Mouse (Mus musculus) left cerebral cortex, postnatal 4 days (tissue): ENCODE measurements around the gene Olfr684. TPM values are rescaled to one million over a fixed set of nuclear protein-coding genes. Genes with fewer than 3 reads are reported as not detected.

Experiments
- DNase-seq: peaks from one replicate; pipeline ENCODE4 v3.0.0-alpha.2; 2022
- intact Hi-C: fragments of 180-260 bp; cut with DNase I; formaldehyde crosslinking; loops from one replicate; pipeline ENCODE4 v1.15.1; 2025
- total RNA-seq, 2 experiments: library from RNA; stranded (reverse); gene quantifications; 2 replicates each; pipeline ENCODE4 v1.2.3; 2021

The Olfr684 gene
- not detected for total RNA-seq

DNA sequence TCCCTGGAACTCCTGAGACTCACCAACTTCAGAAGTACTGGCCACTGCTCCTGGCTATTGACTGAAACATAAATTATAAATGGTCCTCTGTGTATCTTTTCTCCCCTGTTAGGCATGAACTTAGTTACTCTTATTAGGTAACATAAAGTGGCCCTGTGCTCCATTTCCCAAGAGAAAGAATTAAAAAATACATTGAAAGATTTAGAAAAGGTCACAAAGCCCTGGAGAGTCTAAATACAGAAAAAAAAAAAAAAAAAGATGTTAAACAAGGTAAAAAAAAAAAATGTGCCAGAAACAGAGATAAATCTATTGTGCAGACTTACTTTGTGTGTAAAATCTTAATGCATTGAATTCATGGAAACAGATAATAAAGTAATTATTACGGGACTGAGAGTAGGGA lies at the start of gene Olfr684:
TSS of gene Olfr684 (minus strand) at position 101 of the 400 bp plus-strand sequence.
- no peak for DNase-seq
- intact Hi-C loops: no loop called here

DNA sequence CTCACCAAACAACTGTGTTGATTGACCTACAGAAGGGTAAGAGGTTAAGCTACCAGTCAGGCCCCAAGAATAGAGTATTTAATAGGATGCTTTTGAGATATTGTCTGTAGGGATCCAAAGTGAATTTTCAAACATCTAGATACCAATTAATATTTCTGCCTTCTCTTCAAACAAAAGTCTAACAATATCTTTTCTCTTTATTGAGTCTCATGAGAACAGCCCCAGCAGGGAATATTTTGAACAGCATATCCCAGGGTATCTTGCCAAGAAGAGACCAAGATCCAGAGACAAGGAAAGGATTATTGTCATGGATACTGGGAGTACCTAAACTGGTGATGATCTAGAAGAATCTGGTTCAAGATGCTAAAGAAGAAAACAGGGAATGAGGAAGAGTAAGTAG lies 43.9 kb upstream of the Olfr684 start, which contains the start of gene Olfr686:
TSS of gene Olfr686 (minus strand) at position 101 of the 400 bp plus-strand sequence.
- no peak for DNase-seq
- intact Hi-C loops: no loop called here

DNA sequence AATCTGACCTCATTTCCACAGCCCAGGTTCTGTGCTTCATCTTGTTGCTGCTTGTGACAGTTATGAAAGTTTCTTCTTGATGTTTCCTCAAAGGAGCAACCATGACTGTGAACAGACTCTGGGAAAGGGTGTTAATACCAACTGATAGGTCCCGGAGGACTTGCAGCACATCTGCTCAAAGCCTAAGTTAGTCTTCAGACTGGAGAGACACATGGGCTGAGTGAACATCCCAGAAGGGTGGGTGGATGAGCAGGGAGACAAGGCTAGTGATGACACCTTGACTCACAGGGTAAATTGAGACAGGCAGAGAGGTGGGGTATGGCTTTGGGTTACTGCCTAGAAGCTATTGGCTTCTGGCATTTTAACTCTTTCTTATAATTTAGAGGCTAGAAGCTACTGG lies 22.5 kb upstream of the Olfr684 start, which contains the start of gene Olfr685:
TSS of gene Olfr685 (minus strand) at position 101 of the 400 bp plus-strand sequence.
- no peak for DNase-seq
- intact Hi-C loops: no loop called here

DNA sequence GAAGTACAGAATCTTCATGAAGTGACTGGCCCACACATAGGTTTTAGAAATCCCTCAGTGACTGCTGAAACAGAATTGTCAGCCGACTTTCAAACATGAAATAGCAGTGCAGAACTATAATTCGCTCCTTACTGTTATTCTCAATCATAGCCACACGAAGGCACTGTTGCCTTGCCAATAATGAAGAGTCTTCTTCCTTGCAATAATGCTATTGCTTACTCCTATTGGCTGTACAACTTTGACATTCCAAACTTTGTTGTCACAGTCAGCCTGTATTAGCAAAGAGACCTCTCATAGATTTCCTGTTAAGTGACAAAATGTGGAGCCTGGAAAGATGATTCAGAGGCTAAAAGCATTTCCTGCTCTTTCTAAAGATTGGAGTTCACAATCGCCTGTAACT lies 7.3 kb upstream of the Olfr684 start:
- DNase-seq: no peak
- intact Hi-C loops: loop anchor here (2.0 to 10.0 kb wide), 2 partner anchors 304 to 356 kb away; no protein-coding TSS in a partner anchor

DNA sequence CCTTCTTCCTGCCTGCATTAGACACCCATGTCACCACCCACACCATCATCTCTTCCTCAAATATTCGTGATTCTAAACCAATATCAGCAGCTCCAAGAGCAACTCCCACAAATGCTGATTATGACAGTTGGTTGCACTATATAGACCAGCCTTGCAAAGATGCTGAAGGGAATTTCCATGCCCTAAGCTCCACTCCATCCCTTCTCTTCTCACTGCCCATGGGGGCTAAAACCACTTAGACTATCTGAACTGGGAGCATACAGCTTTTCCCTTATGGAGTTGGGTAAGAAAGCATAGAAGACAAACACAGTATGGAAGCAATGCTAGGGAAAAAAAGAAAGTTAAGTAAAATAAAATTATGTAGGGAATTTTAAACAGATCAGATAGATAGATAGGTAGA lies 16.5 kb downstream of the Olfr684 start, which contains the start of gene Olfr683:
TSS of gene Olfr683 (minus strand) at position 101 of the 400 bp plus-strand sequence.
- no peak for DNase-seq
- intact Hi-C loops: no loop called here

DNA sequence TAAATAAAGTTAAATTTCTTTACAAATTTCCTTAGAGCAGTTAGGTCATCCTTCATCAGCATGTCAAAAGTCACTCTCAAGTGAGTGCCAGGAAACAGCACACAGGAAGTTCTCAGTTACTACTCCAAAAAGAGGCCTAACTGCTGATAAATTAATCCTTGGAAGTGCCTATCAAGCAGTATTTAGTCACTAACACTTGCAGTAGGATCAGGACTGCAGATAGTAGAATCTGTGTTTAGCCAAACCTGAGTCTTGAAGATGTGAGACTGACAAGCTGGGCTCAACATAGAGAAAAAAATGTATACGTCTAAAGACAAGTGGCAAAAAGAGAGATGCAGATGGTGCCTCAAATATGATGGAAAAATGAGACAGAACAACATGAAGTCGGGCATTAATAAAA lies 22.2 kb downstream of the Olfr684 start:
- DNase-seq: no peak
- intact Hi-C loops: no loop called here

DNA sequence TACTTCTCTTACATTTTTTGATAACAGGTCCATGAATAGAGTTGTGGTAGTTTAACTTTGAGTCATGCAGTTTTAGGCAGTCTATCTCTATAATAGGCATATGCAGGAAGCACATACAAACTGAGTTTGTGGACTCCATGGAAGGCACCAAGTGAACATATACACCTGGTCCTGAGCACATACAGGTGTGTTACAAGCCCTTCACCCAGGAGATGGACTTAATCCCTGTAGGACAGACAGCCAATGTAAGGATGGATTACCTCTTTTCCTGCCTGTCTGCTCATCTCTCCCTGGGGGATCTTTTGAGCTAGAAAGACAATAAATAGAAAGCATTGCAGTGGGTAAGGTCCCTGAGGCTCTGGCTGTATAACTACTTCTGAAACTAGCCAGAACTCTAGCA lies 46.9 kb downstream of the Olfr684 start, which contains the start of gene Olfr681:
TSS of gene Olfr681 (plus strand) at position 301 of the 400 bp plus-strand sequence.
- no peak for DNase-seq
- intact Hi-C loops: no loop called here

Other genes with a start within 250 kb of the Olfr684 start
- not detected for gene Olfr667, start 242.2 kb downstream of the Olfr684 start, total RNA-seq
- not detected for gene Olfr668, start 235.6 kb downstream of the Olfr684 start, total RNA-seq
- not detected for gene Olfr669, start 229.4 kb downstream of the Olfr684 start, total RNA-seq
- gene Olfr670, start 201.0 kb downstream of the Olfr684 start, total RNA-seq: not detected
- gene Olfr671, start 184.5 kb downstream of the Olfr684 start, total RNA-seq: not detected
- gene Olfr672, start 161.6 kb downstream of the Olfr684 start, total RNA-seq: not detected
- not detected for gene Olfr675, start 135.2 kb downstream of the Olfr684 start, total RNA-seq
- gene Olfr676, start 131.0 kb downstream of the Olfr684 start, total RNA-seq: not detected
- gene Olfr677, start 112.3 kb downstream of the Olfr684 start, total RNA-seq: not detected
- not detected for gene Olfr678, start 99.2 kb downstream of the Olfr684 start, total RNA-seq
- gene Olfr679, start 82.4 kb downstream of the Olfr684 start, total RNA-seq: not detected
- gene Olfr680-ps1, start 70.8 kb downstream of the Olfr684 start, total RNA-seq: not detected
- not detected for gene Olfr681, start 46.8 kb downstream of the Olfr684 start, total RNA-seq
- not detected for gene Olfr683, start 16.6 kb downstream of the Olfr684 start, total RNA-seq
- gene Olfr685, start 22.4 kb upstream of the Olfr684 start, total RNA-seq: not detected
- not detected for gene Olfr686, start 43.8 kb upstream of the Olfr684 start, total RNA-seq
- gene Olfr688, start 124.4 kb upstream of the Olfr684 start, total RNA-seq: not detected
- gene Olfr689, start 147.5 kb upstream of the Olfr684 start, total RNA-seq: not detected
- under 1 TPM; 0.26 to 0.44 TPM for gene Olfr690, start 170.5 kb upstream of the Olfr684 start, total RNA-seq
- gene Olfr691, start 178.6 kb upstream of the Olfr684 start, total RNA-seq: under 1 TPM; 0.34 to 0.38 TPM
- not detected for gene Olfr692, start 204.6 kb upstream of the Olfr684 start, total RNA-seq
- not detected for gene Gm5901, start 211.4 kb upstream of the Olfr684 start, total RNA-seq
- 10 to 100 TPM; 49.9 to 56.6 TPM for gene Fam160a2, start 236.4 kb upstream of the Olfr684 start, total RNA-seq
- under 1 TPM; 0.14 to 0.32 TPM for gene Cnga4, start 240.9 kb upstream of the Olfr684 start, total RNA-seq